Mouse (Mus musculus): ENCODE measurements around the gene Dlg3. TPM values are rescaled to one million over a fixed set of nuclear protein-coding genes. Genes with fewer than 3 reads are reported as not detected.

Dlg3 gene
- polyA plus RNA-seq, 1 experiment, result 6.0 TPM

DNA sequence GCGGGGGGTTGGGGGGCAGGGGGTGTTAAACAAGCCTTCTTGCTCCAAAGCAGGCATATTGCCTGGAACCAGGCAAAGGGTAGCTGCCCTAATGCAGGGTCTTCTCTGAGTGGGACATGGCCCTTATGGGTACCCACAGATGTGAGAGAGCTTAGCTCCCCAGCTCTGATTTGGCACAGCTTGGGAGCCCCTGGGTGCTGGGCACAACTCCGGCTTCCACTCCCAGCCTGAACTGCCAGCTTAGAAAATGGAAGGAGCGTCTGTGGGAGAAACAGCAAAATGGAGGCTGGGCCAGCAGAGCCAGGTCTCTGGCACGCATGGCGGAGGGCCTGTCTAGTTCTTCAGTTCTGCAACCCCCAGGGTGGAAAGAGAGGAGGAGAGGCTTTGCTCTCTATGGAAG lies 1.8 kb downstream of the Dlg3 start:
- Histone ChIP-seq H3K36me3 (ENCODE audit: control insufficient read depth, insufficient read depth) (no peaks in the 10 kb centered on the region), H3K4me3 (ENCODE audit: insufficient read depth, poor library complexity, severe bottlenecking) (no peak overlapping the region), H3ac (ENCODE audit: control insufficient read depth, insufficient read length, low read depth) (no peak overlapping the region), H3K79me3 (ENCODE audit: low read depth) (no peaks in the 10 kb centered on the region), H3K27me3 (ENCODE audit: control insufficient read depth, insufficient read depth, insufficient read length) (no peaks in the 10 kb centered on the region), H3K79me2 (ENCODE audit: control insufficient read depth, insufficient read depth) (no peaks in the 10 kb centered on the region)
- no peak for TF ChIP-seq MYOD1 (IDR thresholded peaks at IDR 0.05; ENCODE audit: control insufficient read depth, insufficient read length, low read depth)
- no peak for TF ChIP-seq CEBPB (IDR thresholded peaks at IDR 0.05; ENCODE audit: low read depth)
- TF ChIP-seq FOSL1 (IDR thresholded peaks at IDR 0.05; ENCODE audit: insufficient read depth, low read length, poor library complexity, severe bottlenecking), result no peak
- TF ChIP-seq MYOG (IDR thresholded peaks at IDR 0.05; ENCODE audit: control insufficient read depth, extremely low read depth, insufficient read length), result no peak
- no peak for TF ChIP-seq USF1 (IDR thresholded peaks at IDR 0.05; ENCODE audit: low read depth)
- TF ChIP-seq CTCF (IDR thresholded peaks at IDR 0.05; ENCODE audit: control insufficient read depth, insufficient read depth, insufficient read length), result no peak
- TF ChIP-seq MAX (IDR thresholded peaks at IDR 0.05), result no peak

DNA sequence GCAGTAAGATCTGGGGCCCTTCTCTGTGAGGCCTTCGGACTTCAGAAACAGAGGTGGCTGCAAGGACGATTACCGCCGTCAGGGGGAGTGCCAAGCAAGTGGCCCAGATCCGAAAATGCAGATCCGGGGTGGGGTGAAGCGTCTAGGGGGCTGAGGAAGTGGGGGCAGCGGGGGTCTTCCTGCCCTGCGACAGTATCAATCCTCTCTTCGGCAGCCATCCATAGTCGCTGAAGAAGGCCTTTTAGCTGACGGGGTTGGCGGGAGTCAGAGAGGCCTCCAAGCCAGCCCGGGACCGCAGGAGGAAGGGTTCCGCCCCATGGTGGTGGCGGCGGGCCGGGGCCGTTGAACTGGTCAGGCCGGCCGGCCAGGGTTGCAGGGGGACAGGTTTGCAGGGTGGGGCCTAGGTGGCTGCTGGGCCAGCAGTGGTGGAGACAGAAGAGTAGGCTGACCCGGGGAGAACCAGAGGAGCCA lies 6.9 kb downstream of the Dlg3 start:
- Histone ChIP-seq H3K79me3 (ENCODE audit: low read depth) (peaks cover 2% of the 10 kb centered on the region), H3K36me3 (ENCODE audit: control insufficient read depth, insufficient read depth) (no peaks in the 10 kb centered on the region), H3K4me3 (ENCODE audit: insufficient read depth, poor library complexity, severe bottlenecking) (peak overlapping the region; percentile 18), H3K27me3 (ENCODE audit: control insufficient read depth, insufficient read depth, insufficient read length) (no peaks in the 10 kb centered on the region), H3K79me2 (ENCODE audit: control insufficient read depth, insufficient read depth) (peaks cover 18% of the 10 kb centered on the region), H3ac (ENCODE audit: control insufficient read depth, insufficient read length, low read depth) (peak overlapping the region; percentile 52)
- TF ChIP-seq CTCF (IDR thresholded peaks at IDR 0.05; ENCODE audit: control insufficient read depth, insufficient read depth, insufficient read length), result peak; percentile 22
- no peak for TF ChIP-seq CEBPB (IDR thresholded peaks at IDR 0.05; ENCODE audit: low read depth)

DNA sequence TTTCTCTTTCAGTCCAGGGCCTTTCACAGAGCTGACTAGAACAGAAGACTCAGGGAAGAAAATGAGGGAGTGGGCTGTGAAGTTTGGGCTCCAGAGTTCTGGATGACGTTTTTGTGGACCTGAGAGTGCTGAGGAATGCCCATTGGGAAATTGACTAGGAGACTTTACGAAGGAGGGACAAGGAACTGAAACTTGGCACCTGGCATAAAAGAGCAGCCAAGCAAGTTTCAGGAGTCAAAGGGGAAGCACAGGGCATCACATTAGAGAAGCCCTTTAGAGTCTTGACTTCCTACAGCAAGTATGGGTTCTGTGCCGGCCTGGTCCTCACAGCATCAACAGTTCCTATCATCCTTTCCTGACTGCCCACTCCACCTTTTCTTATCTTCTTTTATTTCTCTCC lies 7.9 kb downstream of the Dlg3 start:
- H3K79me3 ChIP-seq (ENCODE audit: low read depth), result peaks cover 2% of the 10 kb centered on the region
- peaks cover 18% of the 10 kb centered on the region for H3K79me2 ChIP-seq (ENCODE audit: control insufficient read depth, insufficient read depth)
- no peaks in the 10 kb centered on the region for H3K36me3 ChIP-seq (ENCODE audit: control insufficient read depth, insufficient read depth)
- no peak overlapping the region for H3ac ChIP-seq (ENCODE audit: control insufficient read depth, insufficient read length, low read depth)
- no peak overlapping the region for H3K4me3 ChIP-seq (ENCODE audit: insufficient read depth, poor library complexity, severe bottlenecking)
- TF ChIP-seq USF1 (IDR thresholded peaks at IDR 0.05; ENCODE audit: low read depth), result no peak
- no peak for TF ChIP-seq CTCF (IDR thresholded peaks at IDR 0.05; ENCODE audit: control insufficient read depth, insufficient read depth, insufficient read length)
- no peak for TF ChIP-seq MYOD1 (IDR thresholded peaks at IDR 0.05; ENCODE audit: control insufficient read depth, insufficient read length, low read depth)
- TF ChIP-seq CEBPB (IDR thresholded peaks at IDR 0.05; ENCODE audit: low read depth), result no peak
- TF ChIP-seq MAX (IDR thresholded peaks at IDR 0.05), result no peak
- TF ChIP-seq FOSL1 (IDR thresholded peaks at IDR 0.05; ENCODE audit: insufficient read depth, low read length, poor library complexity, severe bottlenecking), result no peak
- no peak for TF ChIP-seq MYOG (IDR thresholded peaks at IDR 0.05; ENCODE audit: control insufficient read depth, extremely low read depth, insufficient read length)
- H3K27me3 ChIP-seq (ENCODE audit: control insufficient read depth, insufficient read depth, insufficient read length), result no peaks in the 10 kb centered on the region

DNA sequence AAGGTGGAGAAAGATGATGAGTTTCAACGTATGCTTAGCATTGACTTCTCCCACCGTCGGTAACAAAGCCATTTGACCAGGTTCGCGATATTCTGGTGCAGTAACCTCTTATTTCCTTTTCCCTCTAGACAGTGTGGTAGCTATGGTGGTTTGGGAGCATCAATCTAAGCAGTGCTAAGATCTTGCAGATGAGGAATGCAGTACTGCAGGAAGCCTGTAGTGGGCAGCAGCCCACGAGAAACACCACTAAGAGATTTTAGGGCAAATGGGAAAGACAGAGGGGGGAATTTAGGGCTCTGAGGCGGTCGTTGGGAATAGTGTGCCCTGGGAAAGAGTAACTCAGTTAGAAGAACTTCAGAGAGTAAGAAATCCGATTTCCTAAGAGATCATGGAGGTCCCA lies 9.0 kb downstream of the Dlg3 start:
- no peak for TF ChIP-seq MYOD1 (IDR thresholded peaks at IDR 0.05; ENCODE audit: control insufficient read depth, insufficient read length, low read depth)

DNA sequence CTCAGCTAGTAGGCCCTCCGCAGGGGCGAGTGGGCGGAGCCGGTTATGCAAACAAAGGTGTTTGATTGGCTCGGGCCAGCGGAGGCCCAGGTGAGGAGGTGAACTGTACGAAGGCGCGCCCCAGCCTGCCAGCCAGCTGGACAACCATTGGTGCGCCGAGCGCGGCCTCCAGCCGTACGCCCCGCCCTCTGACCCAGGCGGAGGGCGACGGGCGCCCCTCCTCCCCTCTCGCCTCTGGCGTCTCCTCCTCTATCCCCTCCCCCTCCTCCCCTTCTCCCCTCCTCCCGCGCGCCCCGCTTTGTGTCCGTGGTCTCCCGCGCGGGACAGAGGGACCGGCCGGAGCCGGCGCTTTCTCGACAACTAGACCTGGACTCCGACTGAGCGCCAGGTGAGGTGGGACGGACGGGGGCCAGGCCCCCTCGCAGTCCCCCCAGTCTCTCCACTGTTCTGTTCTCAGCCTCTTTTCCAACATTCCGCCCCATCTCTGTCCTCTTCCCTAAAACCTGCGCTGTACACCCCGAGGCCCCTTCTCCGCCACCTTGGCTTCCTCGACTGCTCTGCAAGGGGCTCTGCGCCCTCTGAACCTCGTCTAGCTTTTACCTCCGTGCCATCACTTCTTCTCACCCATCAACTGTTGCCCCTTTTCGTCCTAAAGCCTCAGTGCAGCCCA lies 9.6 kb downstream of the Dlg3 start:
- TF ChIP-seq USF1 (IDR thresholded peaks at IDR 0.05; ENCODE audit: low read depth), result no peak
- H3ac ChIP-seq (ENCODE audit: control insufficient read depth, insufficient read length, low read depth), result peak overlapping the region; percentile 67
- no peaks in the 10 kb centered on the region for H3K36me3 ChIP-seq (ENCODE audit: control insufficient read depth, insufficient read depth)
- H3K79me3 ChIP-seq (ENCODE audit: low read depth), result peaks cover 10% of the 10 kb centered on the region
- peaks cover 27% of the 10 kb centered on the region for H3K79me2 ChIP-seq (ENCODE audit: control insufficient read depth, insufficient read depth)
- peak overlapping the region; percentile 36 for H3K4me3 ChIP-seq (ENCODE audit: insufficient read depth, poor library complexity, severe bottlenecking)
- no peaks in the 10 kb centered on the region for H3K27me3 ChIP-seq (ENCODE audit: control insufficient read depth, insufficient read depth, insufficient read length)

More for the DNA sequence above, 9.0 kb downstream of the Dlg3 start:
- Histone ChIP-seq H3K27me3 (ENCODE audit: control insufficient read depth, insufficient read depth, insufficient read length) (no peaks in the 10 kb centered on the region), H3ac (ENCODE audit: control insufficient read depth, insufficient read length, low read depth) (no peak overlapping the region), H3K79me3 (ENCODE audit: low read depth) (peaks cover 7% of the 10 kb centered on the region), H3K4me3 (ENCODE audit: insufficient read depth, poor library complexity, severe bottlenecking) (peak overlapping the region; percentile 36), H3K36me3 (ENCODE audit: control insufficient read depth, insufficient read depth) (no peaks in the 10 kb centered on the region), H3K79me2 (ENCODE audit: control insufficient read depth, insufficient read depth) (peaks cover 26% of the 10 kb centered on the region)

DNA sequence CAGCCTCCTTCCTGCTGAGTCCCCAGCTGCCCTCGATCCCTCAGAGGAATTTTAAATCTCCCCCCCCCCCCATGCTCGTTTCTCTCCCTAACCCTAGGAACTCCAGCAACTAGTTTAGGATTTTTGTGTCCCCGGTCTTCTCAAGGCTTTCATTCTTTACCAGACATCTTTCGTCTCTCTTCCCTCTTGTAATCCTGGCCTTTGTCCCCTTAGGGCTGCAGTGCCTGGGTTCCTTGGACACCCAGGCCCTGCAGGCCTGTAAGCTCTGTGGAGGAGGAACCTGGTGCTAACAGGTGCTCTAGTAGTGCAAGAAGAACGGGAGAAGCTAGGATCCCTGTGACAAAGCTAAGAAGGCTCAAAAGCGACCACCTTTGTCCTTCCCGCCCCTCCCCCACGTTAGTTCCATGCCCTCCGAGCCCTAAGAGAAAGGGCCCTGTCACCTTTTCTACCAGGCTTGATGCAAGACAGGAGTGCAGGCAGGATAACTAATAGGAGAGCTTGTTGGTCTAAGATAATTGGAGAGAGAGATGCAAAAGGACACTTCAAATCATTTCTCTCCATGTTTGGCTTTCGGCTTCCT lies 10.2 kb downstream of the Dlg3 start:
- Histone ChIP-seq H3K79me3 (ENCODE audit: low read depth) (peaks cover 11% of the 10 kb centered on the region), H3K27me3 (ENCODE audit: control insufficient read depth, insufficient read depth, insufficient read length) (no peaks in the 10 kb centered on the region), H3K36me3 (ENCODE audit: control insufficient read depth, insufficient read depth) (no peaks in the 10 kb centered on the region), H3K79me2 (ENCODE audit: control insufficient read depth, insufficient read depth) (peaks cover 28% of the 10 kb centered on the region), H3ac (ENCODE audit: control insufficient read depth, insufficient read length, low read depth) (peak overlapping the region; percentile 67), H3K4me3 (ENCODE audit: insufficient read depth, poor library complexity, severe bottlenecking) (peak overlapping the region; percentile 36)
- no peak for TF ChIP-seq MAX (IDR thresholded peaks at IDR 0.05)
- no peak for TF ChIP-seq MYOD1 (IDR thresholded peaks at IDR 0.05; ENCODE audit: control insufficient read depth, insufficient read length, low read depth)
- TF ChIP-seq MYOG (IDR thresholded peaks at IDR 0.05; ENCODE audit: control insufficient read depth, extremely low read depth, insufficient read length), result no peak
- no peak for TF ChIP-seq CEBPB (IDR thresholded peaks at IDR 0.05; ENCODE audit: low read depth)
- no peak for TF ChIP-seq CTCF (IDR thresholded peaks at IDR 0.05; ENCODE audit: control insufficient read depth, insufficient read depth, insufficient read length)
- no peak for TF ChIP-seq FOSL1 (IDR thresholded peaks at IDR 0.05; ENCODE audit: insufficient read depth, low read length, poor library complexity, severe bottlenecking)
- no peak for TF ChIP-seq USF1 (IDR thresholded peaks at IDR 0.05; ENCODE audit: low read depth)

Data from C2C12 (cell line).